Mouse (Mus musculus) bone marrow macrophage, adult 2 months (primary cell): ENCODE data around the gene AC170998.1.

ENCODE experiments used
- CTCF ChIP-seq: IDR thresholded peaks from 2 replicates; pipeline ENCODE4 v1.5.1; 2012; ENCODE audit warnings: low read depth, mild to moderate bottlenecking, low read length, moderate library complexity
- POLR2A ChIP-seq: IDR thresholded peaks from 2 replicates; pipeline ENCODE4 v1.6.1; 2012; ENCODE audit warnings: mild to moderate bottlenecking, low read depth, low read length, borderline replicate concordance

DNA sequence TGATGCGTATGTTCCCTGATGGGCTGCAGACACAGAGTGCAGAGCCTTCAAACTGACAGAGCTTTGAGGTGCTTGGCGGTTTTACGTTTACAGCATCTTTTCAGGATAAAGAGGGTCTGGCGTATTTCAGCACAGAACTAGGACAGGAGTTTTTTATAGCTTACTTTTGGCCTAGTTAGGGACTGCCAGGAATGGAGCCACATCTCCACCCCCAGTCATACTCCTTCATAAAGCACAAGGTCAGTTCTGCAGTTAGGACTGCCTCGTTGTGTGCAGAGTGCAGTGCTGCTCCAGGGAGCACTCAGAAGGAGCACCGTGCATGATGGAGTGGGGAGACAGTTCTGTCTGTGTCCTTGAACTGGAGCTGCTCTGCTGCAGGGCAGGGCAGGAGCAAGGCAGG lies 19.9 kb downstream of the AC170998.1 start:
- TF ChIP-seq CTCF (no peak), POLR2A (no peak)
